Mouse (Mus musculus): Measurements from ENCODE around the gene Fgfr2. TPM values are rescaled to one million over a fixed set of nuclear protein-coding genes. Genes with fewer than 3 reads are reported as not detected.

Gene Fgfr2
- polyA plus RNA-seq, 1 experiment = 52.3 TPM

- DNase-seq (ENCODE audit: low read depth) = no peak
- no peak for TF ChIP-seq POLR2A (IDR thresholded peaks at IDR 0.05; ENCODE audit: borderline replicate concordance, extremely low read depth, insufficient read depth, insufficient read length, poor library complexity, severe bottlenecking)
- TF ChIP-seq CTCF (IDR thresholded peaks at IDR 0.05; ENCODE audit: borderline replicate concordance, extremely low read depth, insufficient read depth, insufficient read length) = no peak
Measured at GRCm38 (mm10) chr7:130560933-130561332, 2562.2 kb downstream of the Fgfr2 start.

GRCm38 (mm10) chr7:130558592-130558991 is 2564.6 kb downstream of the Fgfr2 start:
- TF ChIP-seq POLR2A (IDR thresholded peaks at IDR 0.05; ENCODE audit: borderline replicate concordance, extremely low read depth, insufficient read depth, insufficient read length, poor library complexity, severe bottlenecking) = no peak
- TF ChIP-seq CTCF (IDR thresholded peaks at IDR 0.05; ENCODE audit: borderline replicate concordance, extremely low read depth, insufficient read depth, insufficient read length) = no peak
- no peak for DNase-seq (ENCODE audit: low read depth)

DNA sequence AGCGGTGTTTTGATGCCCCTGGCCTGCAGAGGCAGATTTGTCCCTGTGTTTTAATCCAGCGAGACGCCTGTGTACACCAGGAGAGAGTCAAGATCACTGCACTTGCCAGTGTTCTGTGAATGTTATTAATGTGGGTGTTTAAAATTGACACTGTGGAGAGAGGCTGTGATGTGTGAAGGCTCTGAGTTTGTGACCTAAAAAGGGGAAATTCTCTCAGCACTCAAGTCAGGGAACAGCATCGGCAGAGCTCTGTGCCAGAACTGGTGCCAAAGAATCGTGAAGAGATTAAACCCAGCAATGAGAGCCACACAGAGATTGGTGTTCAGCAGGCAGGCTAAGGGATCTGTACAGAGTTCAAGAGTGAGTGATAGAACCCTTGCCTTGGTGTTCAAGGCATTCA is 2567.6 kb downstream of the Fgfr2 start:
- TF ChIP-seq POLR2A (IDR thresholded peaks at IDR 0.05; ENCODE audit: borderline replicate concordance, extremely low read depth, insufficient read depth, insufficient read length, poor library complexity, severe bottlenecking) = no peak
- TF ChIP-seq CTCF (IDR thresholded peaks at IDR 0.05; ENCODE audit: borderline replicate concordance, extremely low read depth, insufficient read depth, insufficient read length) = no peak
- DNase-seq (ENCODE audit: low read depth) = peak; percentile 48

DNA sequence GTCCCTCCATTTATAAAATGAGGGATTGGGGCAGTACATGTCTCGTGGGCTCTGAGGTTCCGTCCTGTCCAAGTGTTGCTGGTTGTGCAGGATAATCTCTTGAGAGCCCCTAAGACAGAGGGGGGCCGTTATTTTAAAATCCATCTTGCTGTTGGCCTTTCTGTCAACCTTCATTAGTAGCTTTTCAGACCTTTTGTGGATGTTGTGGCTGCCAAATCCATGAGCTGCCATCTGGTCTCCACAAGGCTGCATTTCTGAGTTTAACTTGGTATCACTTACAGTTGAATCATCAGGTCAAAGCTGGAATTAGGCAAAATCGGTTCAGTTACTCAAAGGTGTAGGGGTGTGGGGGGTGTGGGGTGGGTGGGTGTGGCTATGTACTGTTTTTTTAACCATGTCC is 2569.8 kb downstream of the Fgfr2 start:
- peak; percentile 70 for DNase-seq (ENCODE audit: low read depth)
- TF ChIP-seq CTCF (IDR thresholded peaks at IDR 0.05; ENCODE audit: borderline replicate concordance, extremely low read depth, insufficient read depth, insufficient read length) = no peak
- no peak for TF ChIP-seq POLR2A (IDR thresholded peaks at IDR 0.05; ENCODE audit: borderline replicate concordance, extremely low read depth, insufficient read depth, insufficient read length, poor library complexity, severe bottlenecking)

GRCm38 (mm10) chr7:130552780-130553179 is 2570.4 kb downstream of the Fgfr2 start:
- TF ChIP-seq POLR2A (IDR thresholded peaks at IDR 0.05; ENCODE audit: borderline replicate concordance, extremely low read depth, insufficient read depth, insufficient read length, poor library complexity, severe bottlenecking) (no peak), CTCF (IDR thresholded peaks at IDR 0.05; ENCODE audit: borderline replicate concordance, extremely low read depth, insufficient read depth, insufficient read length) (no peak)
- peak; percentile 66 for DNase-seq (ENCODE audit: low read depth)

DNA sequence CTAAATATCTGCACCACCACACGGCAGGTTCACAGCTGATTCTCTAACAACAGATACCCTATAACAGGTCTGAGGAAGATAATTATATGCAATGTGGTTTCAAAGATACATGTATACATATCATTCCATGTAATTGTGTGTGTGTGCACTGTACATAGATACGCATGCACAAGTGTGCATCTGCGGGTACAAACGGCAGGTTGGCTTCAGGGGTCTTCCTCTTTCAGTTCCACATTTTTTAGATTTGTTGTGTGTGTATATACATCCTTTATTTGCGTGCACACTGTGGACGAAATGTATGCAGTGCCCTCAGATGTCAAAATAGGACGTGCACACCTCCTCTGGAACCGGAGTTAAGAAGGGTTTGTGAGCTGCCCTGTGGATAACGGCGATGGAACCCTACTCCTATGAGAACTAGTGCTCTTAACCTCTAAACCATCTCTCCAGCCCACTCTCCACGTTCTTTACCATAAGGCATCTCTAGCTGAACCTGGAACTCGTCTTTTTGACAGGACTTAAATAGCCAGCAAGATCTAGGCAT is 2575.4 kb downstream of the Fgfr2 start:
- DNase-seq (ENCODE audit: low read depth) = no peak
- TF ChIP-seq POLR2A (IDR thresholded peaks at IDR 0.05; ENCODE audit: borderline replicate concordance, extremely low read depth, insufficient read depth, insufficient read length, poor library complexity, severe bottlenecking) (no peak), CTCF (IDR thresholded peaks at IDR 0.05; ENCODE audit: borderline replicate concordance, extremely low read depth, insufficient read depth, insufficient read length) (no peak)

DNA sequence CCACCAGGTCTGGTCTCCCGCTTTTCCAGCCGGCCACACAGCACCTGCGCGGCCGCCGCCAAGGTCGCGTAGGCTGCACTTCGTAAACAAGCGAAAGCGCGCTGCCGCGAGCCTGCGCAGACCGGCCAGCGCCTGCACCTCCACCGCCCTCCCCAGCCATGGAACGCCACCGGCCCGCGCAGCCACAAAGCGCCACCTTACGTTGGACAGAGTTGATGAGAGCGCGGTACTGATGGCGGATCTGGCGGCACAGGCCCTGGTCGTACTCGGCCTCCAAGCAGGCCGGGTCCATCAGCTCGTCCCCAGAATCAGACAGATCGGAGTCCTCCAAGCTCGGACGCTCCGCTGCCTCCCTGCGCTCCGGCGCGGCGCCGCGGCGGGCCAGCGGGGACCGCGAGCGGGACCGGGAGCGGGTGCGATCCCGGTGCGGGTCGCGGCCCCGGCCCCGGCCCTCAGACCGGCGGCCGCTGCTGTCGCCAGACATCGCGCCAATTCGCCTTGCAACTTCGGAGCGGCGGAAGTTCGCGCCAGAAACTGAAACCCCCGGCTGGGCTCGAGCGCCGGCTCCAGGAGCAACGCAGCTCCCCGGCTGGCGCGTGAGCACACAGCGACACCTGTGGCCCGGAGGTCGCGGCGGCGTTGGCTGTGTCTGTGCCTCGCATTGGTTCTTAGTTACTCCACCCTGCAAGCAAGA is 2576.2 kb downstream of the Fgfr2 start:
- peak; percentile 97 for DNase-seq (ENCODE audit: low read depth)
- TF ChIP-seq CTCF (IDR thresholded peaks at IDR 0.05; ENCODE audit: borderline replicate concordance, extremely low read depth, insufficient read depth, insufficient read length) = peak; percentile 86
- peak; percentile 64; the same call in 1 of the 2 replicates for TF ChIP-seq POLR2A (IDR thresholded peaks at IDR 0.05; ENCODE audit: borderline replicate concordance, extremely low read depth, insufficient read depth, insufficient read length, poor library complexity, severe bottlenecking)

DNA sequence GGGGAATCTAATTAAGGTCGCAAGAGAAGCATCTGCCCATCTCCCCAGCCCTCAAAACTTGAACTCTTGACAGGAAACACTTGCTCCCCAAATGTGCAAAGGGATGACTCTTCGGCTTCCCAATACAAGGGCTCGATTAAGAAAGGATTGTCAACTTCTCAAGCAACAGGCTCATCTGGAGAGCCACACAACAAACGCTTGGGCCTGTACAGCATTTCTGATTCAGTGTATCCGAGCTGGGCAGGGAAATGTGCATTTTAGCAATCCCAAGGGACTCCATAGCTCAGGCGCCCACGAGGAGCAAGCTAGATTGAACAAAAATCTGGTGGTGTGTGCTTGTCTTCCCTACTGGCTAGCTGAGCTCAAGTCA is 2576.7 kb downstream of the Fgfr2 start:
- no peak for TF ChIP-seq CTCF (IDR thresholded peaks at IDR 0.05; ENCODE audit: borderline replicate concordance, extremely low read depth, insufficient read depth, insufficient read length)
- TF ChIP-seq POLR2A (IDR thresholded peaks at IDR 0.05; ENCODE audit: borderline replicate concordance, extremely low read depth, insufficient read depth, insufficient read length, poor library complexity, severe bottlenecking) = no peak
- no peak for DNase-seq (ENCODE audit: low read depth)

- DNase-seq (ENCODE audit: low read depth) = no peak
- TF ChIP-seq POLR2A (IDR thresholded peaks at IDR 0.05; ENCODE audit: borderline replicate concordance, extremely low read depth, insufficient read depth, insufficient read length, poor library complexity, severe bottlenecking) (no peak), CTCF (IDR thresholded peaks at IDR 0.05; ENCODE audit: borderline replicate concordance, extremely low read depth, insufficient read depth, insufficient read length) (no peak)
Measured at GRCm38 (mm10) chr7:130545893-130546292, 2577.3 kb downstream of the Fgfr2 start.

DNA sequence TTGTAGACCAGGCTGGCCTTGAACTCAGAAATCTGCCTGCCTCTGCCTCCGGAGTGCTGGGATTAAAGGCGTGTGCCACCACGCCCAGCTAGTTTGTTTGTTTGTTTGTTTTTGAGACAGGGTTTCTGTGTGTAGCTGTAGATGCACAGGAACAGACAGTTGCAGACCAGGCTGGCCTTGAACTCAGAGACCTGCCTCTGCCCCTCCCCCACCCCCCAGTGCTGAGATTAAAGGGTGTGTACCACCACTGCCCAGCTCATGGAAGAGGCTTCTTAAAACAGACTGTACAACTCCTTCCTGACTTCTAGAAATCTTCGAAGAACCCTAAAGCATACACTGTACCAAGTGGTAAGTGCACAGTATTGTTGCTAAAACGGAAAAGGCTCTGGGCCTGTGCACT is 2577.7 kb downstream of the Fgfr2 start:
- DNase-seq (ENCODE audit: low read depth) = no peak
- TF ChIP-seq CTCF (IDR thresholded peaks at IDR 0.05; ENCODE audit: borderline replicate concordance, extremely low read depth, insufficient read depth, insufficient read length) = no peak
- no peak for TF ChIP-seq POLR2A (IDR thresholded peaks at IDR 0.05; ENCODE audit: borderline replicate concordance, extremely low read depth, insufficient read depth, insufficient read length, poor library complexity, severe bottlenecking)

DNA sequence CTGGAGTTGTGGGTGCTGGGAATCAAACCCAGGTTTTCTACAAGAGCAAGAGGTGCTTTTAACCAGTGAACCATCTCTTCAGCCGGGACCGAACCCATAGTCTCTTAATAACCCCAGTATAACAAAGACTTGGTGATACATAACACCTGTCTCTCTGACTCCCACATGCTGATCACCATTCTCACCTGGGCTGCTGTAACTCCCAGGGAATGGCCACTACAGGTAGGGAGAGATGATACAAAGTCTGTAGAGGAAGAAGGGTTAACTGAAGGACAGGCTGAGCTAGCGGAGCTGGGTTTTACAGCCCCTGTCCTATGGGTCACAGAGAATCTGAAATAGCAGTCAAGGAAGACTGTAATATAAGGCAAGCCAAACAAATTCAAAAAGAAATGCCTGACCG is 2580.0 kb downstream of the Fgfr2 start:
- DNase-seq (ENCODE audit: low read depth) = no peak
- TF ChIP-seq CTCF (IDR thresholded peaks at IDR 0.05; ENCODE audit: borderline replicate concordance, extremely low read depth, insufficient read depth, insufficient read length) (no peak), POLR2A (IDR thresholded peaks at IDR 0.05; ENCODE audit: borderline replicate concordance, extremely low read depth, insufficient read depth, insufficient read length, poor library complexity, severe bottlenecking) (no peak)

GRCm38 (mm10) chr7:130540176-130540575 is 2583.0 kb downstream of the Fgfr2 start:
- TF ChIP-seq CTCF (IDR thresholded peaks at IDR 0.05; ENCODE audit: borderline replicate concordance, extremely low read depth, insufficient read depth, insufficient read length) (no peak), POLR2A (IDR thresholded peaks at IDR 0.05; ENCODE audit: borderline replicate concordance, extremely low read depth, insufficient read depth, insufficient read length, poor library complexity, severe bottlenecking) (no peak)
- DNase-seq (ENCODE audit: low read depth) = no peak

Measured in brain, embryonic 14.5 days (tissue).